Mouse (Mus musculus) kidney, embryonic 14.5 days (tissue): ENCODE measurements around the gene Gm17455. TPM values are rescaled to one million over a fixed set of nuclear protein-coding genes. Genes with fewer than 3 reads are reported as not detected.

Source experiments
- ATAC-seq: fragments of 200-750 bp; cut with Nextera tagmentation; 2 replicates; pipeline ENCODE4 v1.8.0; 2017; ENCODE audit warnings: moderate number of reproducible peaks, mild to moderate bottlenecking, moderate TSS enrichment, moderate library complexity; ENCODE audit not compliant: low FRiP score, low TSS enrichment
- H3K27ac ChIP-seq: fragments of 300-500 bp; sonication (generic); 2 replicates; pipeline ENCODE4 v1.5.1; 2014; ENCODE audit warnings: low read depth, mild to moderate bottlenecking, low read length, moderate library complexity, mixed read lengths
- H3K27me3 ChIP-seq: fragments of 300-500 bp; sonication (generic); 2 replicates; pipeline ENCODE4 v1.6.1; 2014; ENCODE audit warnings: mild to moderate bottlenecking, low read length; ENCODE audit not compliant: control insufficient read depth, insufficient read depth
- H3K36me3 ChIP-seq: fragments of 300-500 bp; sonication (generic); 2 replicates; pipeline ENCODE4 v1.6.1; 2014; ENCODE audit warnings: low read length, mixed read lengths; ENCODE audit not compliant: control insufficient read depth, insufficient read depth
- H3K4me1 ChIP-seq: fragments of 300-500 bp; sonication (generic); 2 replicates; pipeline ENCODE4 v1.6.1; 2014; ENCODE audit warnings: low read length, mixed read lengths; ENCODE audit not compliant: control insufficient read depth, insufficient read depth
- H3K4me2 ChIP-seq: fragments of 300-500 bp; sonication (generic); replicated peaks from 2 replicates; pipeline ENCODE4 v1.6.1; 2014; ENCODE audit warnings: low read depth, mild to moderate bottlenecking, low read length
- H3K4me3 ChIP-seq: fragments of 300-500 bp; sonication (generic); 2 replicates; pipeline ENCODE4 v1.5.1; 2014; ENCODE audit warnings: mild to moderate bottlenecking, low read length
- H3K9ac ChIP-seq: fragments of 300-500 bp; sonication (generic); 2 replicates; pipeline ENCODE4 v1.6.1; 2014; ENCODE audit warnings: low read depth, mild to moderate bottlenecking, low read length, moderate library complexity
- H3K9me3 ChIP-seq: fragments of 300-500 bp; sonication (generic); 2 replicates; pipeline ENCODE4 v1.6.1; 2016; ENCODE audit warnings: low read length; ENCODE audit not compliant: control insufficient read depth
- WGBS: fragments of 180-500 bp; shearing (Covaris S2); extraction: QIAGEN DNeasy Blood & Tissue Kit; methylation state at CpG from one replicate; pipeline ENCODE4 v1.1.7; 2014; 5-methylcytosine and 5-hydroxymethylcytosine counted together
- polyA plus RNA-seq: library from polyadenylated mRNA; unstranded; fragments of >200 nt; fragmentation: Nextera tagmentation; extraction: Ambion mirVana; gene quantifications from 2 replicates; pipeline ENCODE4 v1.2.1, GENCODE M21; 2014

The Gm17455 gene
- polyA plus RNA-seq, 1 experiment from 2014 or later = 1.0 TPM

DNA sequence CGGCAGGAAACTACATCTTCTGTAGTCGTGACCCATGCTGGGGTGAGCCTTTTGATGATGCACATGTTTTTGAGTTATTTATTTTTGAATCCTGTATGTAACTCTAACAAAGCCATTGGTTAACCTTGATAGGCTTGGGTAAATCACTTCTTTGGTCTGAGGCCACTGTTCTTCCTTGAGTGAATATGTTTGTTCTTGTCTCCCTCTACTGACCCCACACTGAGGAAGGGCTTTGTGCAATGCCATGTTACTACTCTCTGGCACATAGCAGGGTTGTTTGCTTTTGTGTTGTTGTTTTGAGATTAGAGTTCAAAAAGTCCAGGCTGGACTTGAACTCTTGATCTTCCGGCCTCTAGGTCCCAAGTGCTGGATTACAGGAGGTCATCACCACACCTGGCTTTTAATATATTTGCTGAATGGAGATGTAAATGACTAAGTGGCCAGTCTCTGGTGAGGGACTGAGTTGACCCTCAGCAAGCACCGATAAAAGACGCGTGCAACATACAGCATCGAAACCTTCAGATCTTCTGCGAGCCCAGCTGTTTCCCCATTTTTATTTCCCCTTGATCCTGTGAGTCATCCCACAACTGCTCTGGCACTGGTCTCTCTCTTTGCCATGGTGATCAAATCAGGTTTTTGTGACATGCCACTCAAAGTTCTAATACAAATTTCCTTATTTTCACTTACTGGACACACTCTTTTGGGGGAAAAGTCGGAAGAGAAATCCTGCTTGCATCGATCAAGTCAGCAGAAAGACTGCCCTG lies 1.3 kb upstream of the Gm17455 start:
- H3K4me3 ChIP-seq = no peak overlapping the region
- H3K9ac ChIP-seq = no peak overlapping the region
- H3K4me1 ChIP-seq = peaks cover 5% of the 10 kb centered on the region; the same call in 1 of the 2 replicates
- 90% methylated on average over 10 of the region's 10 CpGs for WGBS
- no peaks in the 10 kb centered on the region for H3K9me3 ChIP-seq
- H3K27me3 ChIP-seq = no peaks in the 10 kb centered on the region
- no peak overlapping the region for H3K4me2 ChIP-seq
- no peaks in the 10 kb centered on the region for H3K36me3 ChIP-seq
- ATAC-seq = no peak
- no peak overlapping the region for H3K27ac ChIP-seq

DNA sequence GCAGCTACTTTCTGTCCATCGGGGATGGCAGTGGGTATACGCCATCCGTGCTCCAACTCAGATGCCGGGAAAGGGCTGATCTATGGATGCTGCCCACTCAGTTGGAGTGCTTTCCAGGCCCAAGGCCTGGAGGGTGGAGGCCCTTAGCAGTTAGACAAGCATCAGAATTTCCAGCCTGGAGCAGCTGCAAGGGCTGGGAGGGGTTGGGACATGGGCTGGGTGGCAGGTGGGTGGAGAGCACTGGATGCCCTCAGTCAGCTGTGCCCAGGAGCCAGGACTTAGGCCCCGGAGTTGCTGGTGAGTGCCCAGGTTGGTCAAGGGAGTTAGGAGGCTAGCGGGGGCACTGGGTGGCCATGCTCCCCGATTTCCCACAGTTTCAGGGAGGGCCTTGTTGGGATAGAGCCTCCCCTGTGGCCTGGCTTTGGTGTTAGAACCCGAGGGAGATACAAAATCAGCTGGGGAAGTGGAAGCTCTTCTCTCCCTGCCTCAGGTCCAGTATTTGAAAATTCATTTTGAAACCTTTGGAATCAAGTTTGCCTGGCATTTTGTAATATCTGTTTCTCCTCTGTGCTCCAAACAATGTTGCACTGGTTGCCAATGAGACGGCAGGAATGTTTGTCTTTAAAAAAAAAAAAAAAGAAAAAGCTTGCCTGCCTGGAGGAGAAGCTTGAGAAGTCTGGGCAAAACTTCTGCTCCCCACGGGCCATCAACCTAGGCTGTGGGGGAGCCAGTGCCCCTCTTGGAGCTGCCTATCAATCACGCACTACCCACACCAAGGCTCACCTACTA lies 1.2 kb downstream of the Gm17455 start:
- Histone ChIP-seq H3K9ac (no peak overlapping the region), H3K27me3 (no peaks in the 10 kb centered on the region), H3K4me2 (no peak overlapping the region), H3K4me1 (peaks cover 5% of the 10 kb centered on the region; the same call in 1 of the 2 replicates), H3K27ac (no peak overlapping the region), H3K4me3 (no peak overlapping the region), H3K9me3 (no peaks in the 10 kb centered on the region), H3K36me3 (no peaks in the 10 kb centered on the region)
- ATAC-seq = no peak
- 82% methylated on average over 11 of the region's 11 CpGs for WGBS

DNA sequence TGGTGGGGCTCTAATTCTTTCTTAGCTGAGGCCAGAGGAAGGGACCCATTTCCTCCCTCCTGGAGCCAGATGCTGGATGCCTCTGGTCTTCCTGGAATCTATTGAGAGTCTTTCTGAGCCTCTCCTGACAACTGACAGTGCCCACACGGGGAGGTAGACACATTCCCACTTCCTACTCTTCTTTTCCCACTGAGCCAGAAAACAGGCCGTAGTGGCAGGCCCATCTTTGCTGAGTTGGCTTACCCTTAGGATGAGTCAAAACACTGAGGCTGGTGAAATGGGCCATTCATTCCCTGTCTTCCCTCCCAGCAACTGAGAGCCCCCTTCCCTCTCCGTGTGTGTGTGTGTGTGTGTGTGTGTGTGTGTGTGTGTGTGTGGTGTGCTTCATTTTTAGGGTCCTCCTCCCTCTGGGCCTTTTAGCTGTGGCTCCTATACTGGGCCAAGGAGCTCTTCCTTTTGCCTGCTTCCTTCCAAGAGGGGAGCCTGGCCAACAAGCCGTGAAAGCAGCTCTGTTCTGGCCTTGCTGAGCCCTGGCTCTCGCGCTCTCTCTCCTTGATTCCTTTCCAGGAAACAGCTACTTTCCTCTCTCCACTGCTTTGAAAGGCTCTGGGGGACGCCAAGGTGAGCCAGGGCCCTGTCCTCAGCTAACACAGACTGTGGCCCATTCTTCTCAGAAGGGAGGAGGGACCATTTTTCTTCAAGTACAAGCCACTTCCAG lies 6.1 kb downstream of the Gm17455 start:
- no peak overlapping the region for H3K4me2 ChIP-seq
- 42% methylated on average over 7 of the region's 7 CpGs for WGBS
- H3K4me1 ChIP-seq = no peaks in the 10 kb centered on the region
- H3K27ac ChIP-seq = no peak overlapping the region
- H3K9ac ChIP-seq = no peak overlapping the region
- H3K9me3 ChIP-seq = no peaks in the 10 kb centered on the region
- ATAC-seq = no peak
- no peak overlapping the region for H3K4me3 ChIP-seq
- no peaks in the 10 kb centered on the region for H3K36me3 ChIP-seq
- peaks cover 2% of the 10 kb centered on the region; the same call in 1 of the 2 replicates for H3K27me3 ChIP-seq

DNA sequence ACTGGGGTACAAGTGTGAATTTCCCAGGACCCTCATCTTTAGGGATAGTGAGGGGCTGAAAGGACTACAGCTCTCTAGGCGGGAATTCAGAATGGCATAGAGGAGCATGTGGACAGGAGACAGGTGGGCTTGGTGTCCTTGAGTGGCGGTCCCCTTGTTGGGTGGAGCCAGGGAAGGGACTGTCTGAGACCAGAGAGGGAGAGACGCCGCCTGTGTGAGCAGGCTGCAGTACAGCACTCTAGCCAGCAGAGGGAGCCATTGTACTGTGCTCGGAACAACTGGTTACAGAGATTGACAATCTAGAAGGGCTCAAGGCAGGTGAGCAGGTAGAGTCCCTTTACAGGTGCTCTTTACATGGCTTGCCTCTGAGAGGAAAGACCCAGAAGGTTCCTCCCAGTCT lies 8.3 kb downstream of the Gm17455 start:
- peaks cover 7% of the 10 kb centered on the region; the same call in 1 of the 2 replicates for H3K27me3 ChIP-seq
- no peak overlapping the region for H3K9ac ChIP-seq
- H3K9me3 ChIP-seq = no peaks in the 10 kb centered on the region
- no peaks in the 10 kb centered on the region for H3K36me3 ChIP-seq
- no peak overlapping the region for H3K27ac ChIP-seq
- H3K4me2 ChIP-seq = no peak overlapping the region
- ATAC-seq = 0 out of 2 replicates have a peak, but pooled peaks have one; percentile 29
- 1% methylated on average over 5 of the region's 5 CpGs for WGBS
- H3K4me1 ChIP-seq = no peaks in the 10 kb centered on the region
- H3K4me3 ChIP-seq = no peak overlapping the region

DNA sequence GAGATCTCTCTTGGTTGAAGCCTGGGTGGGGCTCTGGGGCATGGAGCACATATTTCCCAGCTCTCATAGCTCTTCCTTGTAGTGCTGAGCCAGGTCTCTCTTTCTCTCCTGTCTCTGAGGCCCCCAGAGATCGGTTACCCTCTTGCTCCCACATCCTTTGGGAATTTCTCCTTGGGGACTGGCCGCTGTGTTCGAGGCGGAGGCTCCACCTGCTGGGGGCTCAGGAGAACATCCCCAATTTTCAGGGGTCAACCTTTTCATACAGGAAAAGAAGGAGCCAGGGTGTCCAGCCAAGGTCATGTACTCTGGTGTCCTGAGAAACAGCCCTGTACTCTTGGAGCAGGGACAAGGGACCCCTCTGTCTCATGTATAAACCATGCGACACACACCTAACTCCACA lies 12.3 kb downstream of the Gm17455 start:
- Histone ChIP-seq H3K36me3 (no peaks in the 10 kb centered on the region), H3K4me2 (no peak overlapping the region), H3K4me3 (no peak overlapping the region), H3K27me3 (peaks cover 7% of the 10 kb centered on the region; the same call in 1 of the 2 replicates), H3K9me3 (no peaks in the 10 kb centered on the region), H3K4me1 (no peaks in the 10 kb centered on the region), H3K9ac (no peak overlapping the region), H3K27ac (no peak overlapping the region)
- ATAC-seq = no peak
- WGBS = 32% methylated on average over 5 of the region's 5 CpGs

DNA sequence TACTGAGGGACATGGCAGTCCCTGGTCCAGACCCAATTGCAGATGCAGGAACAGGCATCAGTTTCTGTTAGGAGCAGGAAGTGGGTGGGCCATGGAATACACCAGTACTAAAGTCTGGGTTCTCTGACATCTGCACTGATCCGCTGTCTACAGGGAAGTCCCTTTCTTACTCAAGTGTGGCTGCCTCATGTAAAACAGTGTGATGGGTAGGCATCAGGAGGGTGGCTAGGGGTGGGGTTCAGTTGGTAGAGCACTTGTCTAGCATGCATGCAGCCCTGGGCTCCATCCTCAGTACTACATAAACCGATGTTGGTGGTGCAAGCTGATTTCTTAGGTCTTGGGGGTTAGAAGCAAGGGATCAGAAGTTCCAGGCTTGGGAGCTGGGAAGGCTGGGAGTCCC lies 14.2 kb downstream of the Gm17455 start:
- Histone ChIP-seq H3K27ac (no peak overlapping the region), H3K9ac (no peak overlapping the region), H3K4me3 (no peak overlapping the region), H3K27me3 (peaks cover 7% of the 10 kb centered on the region; the same call in 1 of the 2 replicates), H3K4me1 (no peaks in the 10 kb centered on the region), H3K4me2 (no peak overlapping the region), H3K9me3 (no peaks in the 10 kb centered on the region), H3K36me3 (no peaks in the 10 kb centered on the region)
- 76% methylated on average over 2 of the region's 2 CpGs for WGBS
- no peak for ATAC-seq

DNA sequence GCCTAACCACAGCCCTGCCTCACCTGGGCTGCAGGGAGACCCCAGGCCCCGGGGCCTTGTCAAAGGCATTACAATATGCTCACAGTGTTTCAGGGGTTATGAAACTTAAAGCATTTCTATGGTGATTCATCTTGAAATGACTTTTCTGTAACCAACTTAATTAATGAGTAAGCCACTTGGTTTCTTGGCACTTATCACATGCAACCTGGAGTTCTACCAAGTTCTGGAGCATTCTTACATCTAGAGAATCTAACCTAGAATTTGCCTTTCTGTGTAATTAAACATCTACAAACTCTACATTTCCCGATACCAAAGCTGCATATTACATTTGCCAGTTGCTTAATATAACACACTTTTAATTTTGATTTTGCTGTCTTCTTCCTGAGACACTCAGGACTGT lies 17.5 kb downstream of the Gm17455 start:
- Histone ChIP-seq H3K4me3 (no peak overlapping the region), H3K27me3 (no peaks in the 10 kb centered on the region)
- WGBS = 77% methylated on average over 2 of the region's 2 CpGs

DNA sequence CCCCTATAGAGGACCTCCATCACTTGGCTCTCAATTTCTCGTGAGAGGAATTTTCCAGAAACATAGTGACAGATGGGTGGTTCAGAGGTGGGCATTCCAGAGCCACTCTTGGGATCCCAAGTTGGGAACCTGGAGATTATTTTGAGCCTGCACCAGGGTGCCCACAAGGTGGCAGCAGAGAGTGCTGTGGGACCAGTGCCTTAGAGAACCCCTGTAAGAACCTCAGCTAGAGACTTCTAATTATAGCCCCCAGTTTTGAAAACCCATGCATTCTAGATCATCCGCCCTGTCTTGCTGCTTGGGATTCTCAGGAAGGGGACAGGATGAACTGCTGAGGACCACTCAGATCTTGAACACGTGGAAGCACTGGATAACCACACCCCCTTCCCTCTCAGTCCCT lies 18.6 kb downstream of the Gm17455 start:
- Histone ChIP-seq H3K9ac (no peak overlapping the region), H3K27ac (no peak overlapping the region), H3K4me1 (no peaks in the 10 kb centered on the region), H3K36me3 (no peaks in the 10 kb centered on the region), H3K9me3 (no peaks in the 10 kb centered on the region), H3K27me3 (no peaks in the 10 kb centered on the region), H3K4me3 (no peak overlapping the region), H3K4me2 (no peak overlapping the region)
- ATAC-seq = no peak
- 11% methylated on average over 3 of the region's 3 CpGs for WGBS

More for the DNA sequence above, 17.5 kb downstream of the Gm17455 start:
- no peak overlapping the region for H3K4me2 ChIP-seq
- H3K4me1 ChIP-seq = no peaks in the 10 kb centered on the region
- ATAC-seq = no peak
- H3K9ac ChIP-seq = no peak overlapping the region
- no peaks in the 10 kb centered on the region for H3K36me3 ChIP-seq
- no peaks in the 10 kb centered on the region for H3K9me3 ChIP-seq
- H3K27ac ChIP-seq = no peak overlapping the region
